Mouse (Mus musculus) adrenal gland, postnatal 25 days (tissue): Measurements from ENCODE around the gene Col9a2. TPM values are rescaled to one million over a fixed set of nuclear protein-coding genes. Genes with fewer than 3 reads are reported as not detected.

Source experiments
- DNase-seq: peaks from one replicate; pipeline ENCODE4 v3.0.0; 2021; ENCODE audit warnings: mixed read lengths
- long read RNA-seq: library from polyadenylated mRNA; stranded (forward); transcript quantifications from one replicate; pipeline ENCODE4 v2.0.0, GENCODE M21; 2021
- total RNA-seq: library from RNA; stranded (reverse); gene quantifications from 2 replicates; pipeline ENCODE4 v1.2.3, GENCODE M21; 2021

Col9a2 gene
- total RNA-seq: 0.46 and 0.71 TPM in 2 replicates
- long read RNA-seq, partial matches to known transcripts: 0 of 1 reads
- long read RNA-seq, other reads (novel, unspliced or antisense): 1 of 1 reads

DNA sequence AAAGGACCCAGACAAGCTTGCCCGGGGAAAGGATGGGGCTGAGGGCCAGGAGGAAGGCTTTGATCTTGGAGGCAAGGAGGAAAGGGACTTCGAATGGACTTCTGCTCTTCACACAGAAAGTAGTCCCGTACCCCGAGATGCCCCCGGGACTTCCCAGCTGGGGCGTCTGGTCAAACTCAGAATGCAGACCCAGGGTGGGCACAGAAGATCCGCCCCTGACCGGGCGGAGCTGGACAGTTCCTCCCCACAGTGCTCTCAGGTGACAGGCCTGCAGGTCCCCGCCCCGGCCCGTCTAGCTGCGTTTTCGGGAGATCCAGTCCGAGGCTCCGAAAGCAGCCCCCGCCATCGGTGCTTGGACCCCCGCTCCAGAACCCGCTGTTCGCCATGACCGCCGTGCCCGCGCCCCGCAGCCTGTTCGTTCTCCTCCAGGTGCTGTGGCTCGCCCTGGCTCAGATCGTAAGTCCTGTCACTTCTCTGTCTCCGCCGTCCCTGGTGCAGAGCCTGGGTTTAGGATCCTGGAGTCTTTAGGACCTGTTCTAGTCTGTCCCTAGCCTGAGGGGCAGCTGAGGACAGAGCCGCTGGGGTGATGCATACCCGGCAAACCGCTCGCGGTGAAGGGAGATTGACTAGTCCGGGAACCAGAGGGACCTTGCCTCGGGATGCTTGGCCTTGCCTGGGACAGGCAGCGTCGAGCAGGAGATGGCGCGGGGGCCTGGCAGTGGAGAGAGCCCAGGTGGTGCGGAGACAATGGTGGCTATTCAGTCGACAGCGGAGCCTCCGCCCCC, at the start of gene Col9a2:
Col9a2 (plus strand) TSS at position 55 of the 785 bp plus-strand sequence.
- DNase-seq: no peak

DNA sequence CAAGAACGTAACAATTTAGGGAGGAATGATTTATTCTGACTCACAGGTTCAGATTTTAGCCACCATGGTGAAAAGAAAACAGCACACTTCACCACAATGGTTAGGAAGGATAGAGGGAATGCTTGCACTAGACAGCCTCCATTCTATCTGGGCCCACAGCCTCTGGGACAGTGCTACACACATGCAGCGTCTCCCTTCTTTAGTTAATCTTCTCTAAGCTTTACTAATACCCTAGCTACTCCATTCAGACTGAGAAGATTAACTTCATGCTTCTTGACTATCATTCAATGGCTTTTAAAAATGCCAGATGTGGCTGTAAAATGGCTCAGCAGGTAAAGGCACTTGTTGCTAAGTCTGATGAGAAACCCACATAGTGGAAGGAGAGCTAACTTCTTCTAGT, 46.9 kb upstream of the Col9a2 start:
- DNase-seq: no peak

DNA sequence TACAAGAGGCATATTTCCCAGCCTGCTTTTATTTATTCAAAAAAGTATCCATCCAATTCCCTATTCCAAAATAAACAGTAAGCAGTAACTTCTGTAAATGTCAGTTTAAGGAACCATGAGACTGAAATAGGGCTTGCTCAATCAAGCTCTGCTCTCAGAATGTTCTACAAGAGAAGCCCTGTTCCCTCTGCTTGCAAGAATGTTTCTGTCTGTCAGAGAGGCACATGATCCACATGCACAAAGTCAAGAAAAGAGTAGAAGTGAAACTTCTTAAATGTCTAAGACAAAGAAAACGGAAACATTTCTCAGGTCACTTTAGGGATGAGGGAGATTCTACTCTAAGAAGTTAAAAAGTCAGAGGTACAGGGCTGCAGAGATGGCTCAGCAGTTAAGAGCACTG, 46.2 kb upstream of the Col9a2 start:
- DNase-seq: no peak

DNA sequence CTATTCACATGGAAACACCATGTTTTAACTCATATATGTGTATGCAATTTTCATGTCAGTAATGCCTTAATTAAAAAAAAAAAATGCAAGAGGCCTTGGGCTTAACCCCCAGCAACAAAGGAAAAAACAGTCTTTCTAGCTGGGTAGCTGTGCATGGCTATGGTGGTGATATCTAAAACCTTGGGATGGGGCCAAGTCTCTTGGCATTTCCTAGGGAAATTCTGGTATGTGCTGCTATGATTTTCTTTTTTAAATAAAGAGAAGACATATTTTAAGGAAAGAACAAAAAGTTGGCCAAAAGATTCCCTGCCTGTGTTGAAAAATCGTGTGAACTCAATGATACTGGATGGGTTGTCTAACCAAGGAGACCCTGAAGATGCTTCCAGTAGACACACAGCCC, 43.3 kb upstream of the Col9a2 start:
- no peak for DNase-seq

DNA sequence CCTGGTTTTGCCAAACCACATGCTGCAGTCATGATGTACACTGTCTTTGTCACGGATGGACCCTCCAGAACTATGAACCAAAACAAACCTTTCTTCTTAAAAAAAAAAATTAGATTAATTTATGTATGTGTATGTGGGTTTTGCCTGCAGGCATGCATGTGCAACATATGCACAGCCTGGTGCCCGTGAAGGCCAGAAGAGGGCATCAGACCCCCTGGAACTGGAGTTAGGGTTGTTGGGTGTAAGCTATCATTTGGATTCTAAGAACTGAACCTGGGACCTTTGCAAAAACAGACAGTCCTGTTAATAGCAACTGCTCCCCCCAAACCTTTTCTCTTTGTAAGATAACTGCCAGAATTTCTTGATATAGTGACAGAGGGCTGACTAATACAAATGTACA, 38.1 kb upstream of the Col9a2 start:
- no peak for DNase-seq

DNA sequence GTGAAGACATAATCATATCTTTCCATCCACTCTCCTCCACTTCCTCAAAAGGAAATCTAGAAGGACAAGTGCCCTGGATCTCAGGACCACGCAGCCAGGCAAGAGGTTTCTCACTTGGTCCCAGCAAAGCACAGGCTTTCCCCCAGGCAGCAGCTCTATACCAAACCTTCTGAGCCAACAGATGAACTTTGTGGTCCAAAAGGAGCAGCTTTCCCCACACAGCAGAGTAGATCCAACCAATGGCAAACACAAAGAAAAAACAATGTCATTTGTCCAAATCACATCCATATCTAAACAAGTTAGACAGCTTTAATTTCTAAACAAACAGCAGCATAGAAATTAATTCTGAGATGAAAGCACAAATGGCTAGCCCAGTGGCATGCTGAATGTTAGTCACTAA, 37.5 kb upstream of the Col9a2 start:
- no peak for DNase-seq

DNA sequence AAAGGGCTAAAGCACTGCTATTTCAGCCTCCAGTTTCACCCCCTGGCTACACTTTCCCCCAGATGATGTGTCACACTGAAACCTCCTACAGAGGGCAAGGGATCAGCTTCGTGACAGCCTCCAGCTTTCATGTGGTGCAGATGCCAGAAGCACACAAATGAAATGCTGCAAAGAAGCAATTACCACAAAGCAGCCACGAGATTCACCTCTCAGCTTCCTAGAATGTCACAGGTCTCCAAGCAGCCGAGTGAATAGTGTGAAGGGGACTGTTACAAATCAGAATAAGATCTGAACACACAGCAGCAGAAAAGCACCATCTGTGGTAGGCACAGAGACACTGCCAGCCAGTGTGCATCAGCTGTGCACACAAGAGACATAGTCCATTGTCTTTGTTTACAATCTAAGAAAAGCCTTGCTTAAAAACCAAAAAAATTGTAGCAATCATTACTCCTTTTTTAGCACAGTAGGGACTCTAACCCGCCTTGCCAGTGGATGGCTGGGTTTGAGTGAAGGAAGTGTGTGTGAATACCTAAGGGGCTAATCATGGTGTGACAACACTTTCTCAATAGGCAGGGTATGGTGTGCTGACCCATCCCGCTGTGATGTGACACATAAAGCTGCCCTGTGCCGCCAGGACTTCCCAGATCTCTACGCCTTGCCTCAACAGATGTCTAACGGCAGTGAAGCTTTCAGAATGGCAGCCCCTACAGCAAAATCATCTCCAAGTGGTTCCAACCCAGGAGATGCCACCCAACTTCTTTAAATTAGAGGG, 36.6 kb upstream of the Col9a2 start:
- DNase-seq: no peak

DNA sequence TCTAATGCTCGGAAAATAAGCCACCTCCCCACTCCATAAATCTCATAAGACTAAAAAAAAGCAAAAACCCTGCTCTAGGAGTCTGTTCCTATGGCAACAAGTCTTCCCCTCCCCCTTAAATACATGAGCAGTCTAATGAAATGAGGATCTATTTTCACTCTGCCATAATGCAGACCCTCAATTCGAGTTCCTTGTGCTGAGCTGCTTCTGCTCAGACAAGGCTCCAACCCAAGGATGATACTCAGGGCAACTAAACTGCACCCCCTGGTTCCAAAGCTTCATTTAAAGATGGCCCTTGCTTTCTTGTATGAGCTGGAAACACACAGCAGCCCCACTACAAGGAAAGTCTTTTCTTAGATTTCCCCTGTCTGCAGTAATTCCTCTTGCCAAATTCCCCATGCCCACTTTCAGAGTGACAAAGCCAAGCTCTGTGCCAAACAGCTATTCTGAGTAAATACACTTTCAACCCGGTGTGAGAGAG, 35.5 kb upstream of the Col9a2 start:
- DNase-seq: no peak

DNA sequence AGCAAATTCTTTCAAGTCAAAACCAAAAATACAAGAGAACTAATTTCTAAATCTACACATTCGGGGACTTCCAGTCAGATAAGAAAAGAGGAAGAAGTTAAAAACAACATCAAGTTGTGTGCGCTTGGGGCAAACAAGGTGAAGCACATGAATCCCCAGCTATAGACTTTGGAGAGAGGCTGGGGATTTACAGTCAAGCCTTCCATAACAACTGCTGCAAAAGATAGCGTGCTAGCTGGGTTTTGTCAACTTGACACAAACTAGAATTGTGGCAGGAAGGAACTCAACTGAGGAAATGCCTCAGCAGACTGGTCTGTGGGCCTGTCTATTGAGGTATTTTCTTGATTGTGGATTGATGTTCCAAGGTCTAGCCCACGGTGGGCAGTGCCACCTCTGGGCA, 34.5 kb upstream of the Col9a2 start:
- no peak for DNase-seq

DNA sequence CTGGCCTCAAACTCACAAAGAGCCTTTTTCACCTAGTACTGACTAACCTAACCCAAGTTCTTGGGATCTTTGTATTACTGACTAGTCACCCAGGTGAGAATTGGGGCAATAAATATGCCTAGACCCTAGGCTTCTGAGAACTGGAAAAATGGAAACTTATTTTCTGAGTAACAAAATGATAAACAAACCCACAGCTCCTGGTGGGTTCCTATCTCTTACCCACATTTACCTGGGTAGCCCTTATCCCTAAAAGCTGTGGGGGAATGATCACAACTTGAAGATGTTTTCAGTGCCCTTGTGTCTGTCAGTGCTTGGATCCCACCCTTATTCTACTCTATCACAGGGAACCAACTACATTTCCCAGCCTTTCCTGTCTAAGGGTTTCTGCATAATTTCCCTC, 32.2 kb upstream of the Col9a2 start:
- DNase-seq: no peak

DNA sequence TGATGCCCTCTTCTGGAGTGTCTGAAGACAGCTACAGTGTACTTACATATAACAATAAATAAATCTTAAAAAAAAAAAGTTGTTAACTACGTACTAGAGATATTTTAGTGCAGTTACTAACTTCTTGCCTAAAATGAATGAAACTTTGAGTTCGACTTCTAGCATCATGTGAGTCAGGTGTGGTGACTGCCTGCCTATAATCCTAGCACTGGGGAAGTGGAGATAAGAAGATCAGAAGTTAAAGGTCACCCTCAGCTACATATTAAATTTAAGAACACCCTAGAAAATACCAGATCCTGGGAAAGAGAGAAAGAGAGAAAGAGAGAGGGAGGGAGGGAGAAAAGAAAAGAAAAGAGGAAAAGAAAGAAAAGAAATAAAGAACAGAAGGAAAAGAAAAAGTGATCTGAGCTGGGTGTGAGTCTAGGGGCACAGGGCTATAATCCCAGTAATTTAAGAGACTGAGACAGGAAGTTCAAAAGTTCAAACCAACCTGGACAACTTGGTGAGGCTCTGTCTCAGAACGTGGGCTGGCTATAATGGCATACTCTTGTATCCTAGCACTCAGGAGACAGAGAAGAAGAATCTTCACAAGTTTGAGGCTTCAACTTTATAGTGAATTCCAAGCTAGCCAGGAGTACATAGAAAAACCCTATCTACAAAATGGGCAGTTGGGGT, 31.0 kb upstream of the Col9a2 start:
- no peak for DNase-seq

DNA sequence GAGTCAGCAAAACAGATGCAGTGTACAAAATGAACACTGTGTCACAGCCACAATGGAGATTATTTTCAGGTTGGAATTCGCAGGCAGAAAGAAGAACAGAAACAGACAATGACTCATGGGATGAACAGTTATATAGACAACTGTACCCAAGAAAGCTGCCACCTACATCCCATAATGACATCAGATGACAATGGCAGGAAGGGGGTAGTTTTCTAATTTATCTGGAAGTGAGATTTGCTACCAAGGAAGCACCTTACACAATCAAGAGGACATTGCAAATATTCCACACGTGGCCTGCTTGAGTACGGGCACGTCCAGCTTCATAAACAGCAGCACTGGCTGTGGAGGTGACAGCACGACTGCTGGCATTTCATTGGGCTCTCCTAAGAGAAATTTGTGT, 30.0 kb upstream of the Col9a2 start:
- no peak for DNase-seq

DNA sequence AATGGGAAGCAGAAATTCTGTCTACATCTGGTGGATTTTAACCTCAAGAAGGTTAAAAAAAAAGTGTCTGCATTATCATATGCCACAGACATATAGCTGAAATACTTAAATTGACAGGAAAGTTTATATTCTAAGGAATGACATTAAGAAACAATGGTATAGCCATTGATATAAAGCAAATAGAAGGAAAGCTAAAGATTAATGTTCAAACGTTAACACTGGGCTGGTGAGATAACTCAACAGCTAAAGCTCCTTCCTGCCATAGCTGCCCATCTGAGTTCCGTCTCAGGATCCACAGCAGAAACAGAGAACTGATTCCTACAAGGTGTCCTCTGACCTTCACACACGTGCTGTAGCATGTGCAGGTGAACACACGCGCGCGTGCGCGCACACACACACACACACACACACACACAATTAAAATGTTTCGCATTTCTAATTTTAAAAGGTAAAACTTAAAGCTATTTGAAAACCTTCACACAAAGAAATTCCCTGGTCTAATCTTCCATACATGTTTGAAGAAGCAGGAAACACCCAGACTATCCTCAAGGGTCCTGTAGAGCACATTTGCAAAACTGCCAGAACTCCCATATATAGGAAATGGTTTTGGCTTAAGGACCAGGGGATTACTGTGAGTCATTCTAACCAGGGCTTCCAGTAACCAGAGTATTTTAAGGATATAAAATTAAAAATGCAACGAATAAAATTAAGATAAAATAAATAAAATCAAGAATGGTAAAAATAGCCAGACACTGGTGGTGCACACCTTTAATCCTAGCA, 28.2 kb upstream of the Col9a2 start:
- no peak for DNase-seq

DNA sequence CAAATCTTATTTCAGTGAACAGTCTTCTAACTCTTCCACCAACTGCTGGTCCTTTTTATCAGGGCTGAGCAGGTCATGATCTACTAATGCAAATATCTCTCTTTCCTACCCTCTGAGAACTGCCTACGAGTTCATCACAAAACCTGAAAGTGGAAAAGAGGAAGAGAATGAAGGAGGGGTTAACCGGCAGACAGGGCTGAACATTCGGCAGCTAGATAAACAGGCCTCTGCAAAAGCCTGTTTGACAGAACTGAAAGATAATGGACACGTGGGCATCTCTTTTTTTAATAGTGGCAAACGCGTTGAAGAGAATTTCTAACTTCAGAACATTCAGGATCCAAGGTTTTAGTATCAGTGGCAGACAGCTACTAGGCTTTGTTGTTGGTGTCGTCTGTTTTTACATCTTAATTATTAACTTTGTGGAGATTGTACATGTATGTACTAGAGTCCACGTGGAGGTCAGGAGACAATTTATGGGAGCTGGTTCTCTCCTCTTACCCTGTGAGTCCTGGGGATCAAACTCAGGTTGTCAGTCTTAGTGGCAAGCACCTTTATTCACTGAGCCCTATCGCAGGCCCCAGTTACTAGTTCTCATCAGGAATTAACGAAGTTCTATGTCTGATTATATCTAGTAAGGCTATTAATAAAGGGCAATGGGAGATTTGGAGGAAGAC, 24.5 kb upstream of the Col9a2 start:
- DNase-seq: no peak

DNA sequence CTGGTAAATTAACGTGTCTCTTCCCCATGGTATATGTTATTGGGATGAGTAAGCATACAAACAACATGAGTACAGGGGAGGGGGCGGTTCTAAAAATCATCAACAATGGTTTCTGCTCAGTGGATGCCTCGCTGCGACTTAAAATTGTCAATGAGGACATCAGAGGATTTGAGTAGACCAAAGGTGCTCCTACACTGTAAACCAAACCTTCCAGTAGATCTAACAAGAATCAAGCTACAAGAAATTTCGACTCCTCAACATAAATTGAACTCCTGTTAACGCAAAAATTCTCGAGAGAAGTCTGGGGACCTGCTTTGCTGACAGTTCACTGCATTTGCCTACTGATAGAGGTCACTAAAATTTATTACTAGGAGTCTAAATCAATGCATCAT, 23.9 kb upstream of the Col9a2 start:
- no peak for DNase-seq

DNA sequence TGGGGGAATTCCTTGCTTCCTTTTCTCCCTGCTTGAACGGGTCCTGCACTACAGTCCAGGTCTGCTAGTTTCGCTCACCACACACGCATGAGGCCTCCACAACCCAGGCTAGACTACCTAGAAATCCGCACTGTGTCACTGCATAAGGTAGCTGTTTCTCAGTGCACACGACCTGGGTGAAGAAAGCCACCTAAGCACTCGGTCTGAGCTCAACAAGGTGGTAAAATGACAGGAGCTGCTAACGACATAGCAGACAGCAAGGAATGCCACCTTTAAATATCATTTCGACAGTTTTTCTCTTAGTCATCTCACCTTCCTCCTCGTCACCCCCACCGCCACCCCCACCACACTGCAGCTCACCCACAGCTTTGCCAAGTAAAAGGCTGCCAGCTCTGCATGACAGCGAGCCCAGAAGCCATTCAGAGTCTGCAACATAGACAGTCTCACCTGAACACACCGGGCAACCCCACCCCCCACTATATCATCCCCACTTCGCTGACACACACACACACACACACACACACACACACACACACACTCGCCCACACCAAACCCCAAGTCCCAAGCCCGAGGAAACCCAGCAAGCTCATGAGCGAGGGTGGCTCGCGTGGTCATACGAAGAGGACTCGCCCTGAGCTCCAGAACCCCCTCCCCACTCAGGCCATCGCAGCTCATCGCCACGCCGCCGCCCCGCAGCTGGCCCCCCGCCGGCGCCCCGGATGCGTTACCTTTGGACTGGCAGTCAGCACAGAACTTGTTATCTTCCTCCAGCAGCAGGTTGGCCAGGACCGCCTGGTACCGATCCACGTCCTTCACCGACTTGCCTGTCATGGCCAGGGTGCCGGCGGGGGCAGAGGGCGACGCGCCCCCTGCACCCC, 22.9 kb upstream of the Col9a2 start:
- DNase-seq: peak; percentile 21

DNA sequence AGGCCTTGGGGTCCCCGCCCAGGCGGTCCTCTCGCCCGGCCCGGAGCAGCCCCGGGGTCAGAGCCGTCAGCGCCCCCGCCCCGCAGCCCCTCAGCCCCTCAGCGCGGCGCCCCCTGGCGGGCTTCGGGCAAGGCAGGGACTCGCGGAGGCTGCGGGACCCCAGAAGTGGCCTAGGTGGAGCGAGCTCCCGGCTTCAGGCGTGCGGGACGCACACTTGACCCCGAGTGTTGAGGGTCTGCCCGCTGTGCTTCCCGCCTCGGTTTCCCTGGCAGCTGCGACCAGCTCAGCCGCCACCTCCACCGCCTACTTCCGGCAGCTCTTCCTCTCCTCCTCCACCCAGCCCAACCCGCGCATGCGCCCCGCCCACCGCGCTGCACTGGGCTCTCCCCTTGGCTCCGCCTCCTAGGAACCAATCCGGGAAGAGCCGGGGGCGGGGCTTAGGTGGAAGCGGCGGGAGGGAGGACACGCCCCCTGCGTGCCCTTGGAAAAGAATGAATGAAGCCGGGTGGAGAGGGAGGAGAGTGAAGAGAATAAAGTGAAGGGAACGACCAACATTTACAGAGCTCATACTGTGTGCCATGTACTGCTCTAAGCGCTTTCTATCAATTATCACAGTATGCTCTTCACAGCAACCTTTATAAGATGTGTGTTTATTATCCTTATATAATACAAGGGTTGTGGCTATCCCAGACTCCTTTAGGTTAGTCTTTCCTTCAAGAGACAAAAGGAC, 22.1 kb upstream of the Col9a2 start, which contains the start of gene Smap2:
Smap2 (minus strand) TSS at position 320 of the 730 bp plus-strand sequence.
- DNase-seq: peak; percentile 100

DNA sequence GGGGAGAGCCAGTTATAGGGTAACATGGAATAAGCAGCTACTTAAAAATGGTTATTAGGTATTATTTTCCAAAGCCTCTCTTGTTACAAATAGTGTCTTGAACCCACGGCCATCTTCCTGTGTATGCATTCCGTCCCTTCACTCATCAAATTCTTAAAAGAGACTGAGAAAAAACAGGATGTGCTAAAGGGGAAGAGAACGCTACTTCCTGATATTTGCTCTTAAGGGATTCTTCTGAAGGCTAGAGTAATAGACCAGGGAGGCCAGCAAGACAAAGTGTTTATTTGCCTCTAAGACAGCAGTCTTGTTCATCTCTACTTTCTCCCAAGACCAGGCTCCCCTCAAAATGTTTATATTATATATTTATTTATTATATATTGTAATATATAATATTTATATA, 20.9 kb upstream of the Col9a2 start:
- DNase-seq: no peak

DNA sequence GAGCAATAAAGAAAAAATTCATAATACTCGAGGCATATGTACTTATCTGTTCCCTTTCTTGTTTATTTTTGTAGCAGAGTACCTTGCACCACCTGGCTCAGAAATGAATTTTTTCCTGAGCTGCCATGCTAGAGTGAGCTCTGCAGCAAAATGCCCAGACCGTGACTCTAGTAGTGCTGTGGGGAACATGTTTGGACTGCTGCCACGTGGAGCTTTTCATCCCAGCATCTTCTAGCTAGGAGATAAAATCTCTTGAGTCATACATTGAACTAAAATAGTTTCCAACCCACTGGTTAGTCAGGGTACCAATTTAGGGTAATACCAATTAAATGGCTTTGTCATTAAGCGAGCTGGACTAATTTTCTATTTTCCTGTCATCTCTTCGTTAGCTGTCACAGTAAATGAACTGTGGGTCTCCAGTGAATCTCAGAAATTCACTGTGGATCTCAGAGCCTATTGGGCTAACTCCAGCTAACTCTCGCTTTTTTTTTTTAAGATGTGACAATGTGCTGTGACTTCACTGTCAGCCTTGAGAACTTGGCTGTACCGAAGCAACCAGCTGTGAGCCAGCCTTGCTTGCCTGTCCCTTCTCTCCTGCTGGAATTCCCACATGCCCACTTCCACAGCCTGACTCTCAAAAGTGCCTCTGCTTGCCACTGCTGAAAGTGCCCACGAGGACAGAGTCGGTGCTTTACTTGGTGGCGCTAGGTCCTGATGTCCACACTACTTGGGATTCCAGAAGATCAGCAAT, 19.0 kb upstream of the Col9a2 start:
- peak; percentile 56 for DNase-seq
